Mouse (Mus musculus) MEL (cell line): ENCODE results near the gene Bscl2.

ENCODE experiments used
- CTCF ChIP-seq, 3 experiments: IDR thresholded peaks in 2 of 3; conservative IDR thresholded peaks in 1 of 3; 2 replicates each; pipeline ENCODE4 v1.5.1; 2011 to 2012; ENCODE audit warnings: low read length in 3 of 3, low read depth in 2 of 3, mild to moderate bottlenecking in 2 of 3, improper control_type of control experiment in 1 of 3, inconsistent platforms in 1 of 3, mixed read lengths in 1 of 3, moderate library complexity in 1 of 3; ENCODE audit not compliant: control insufficient read depth in 1 of 3, insufficient read depth in 1 of 3, poor library complexity in 1 of 3, severe bottlenecking in 1 of 3
- ELF1 ChIP-seq: IDR thresholded peaks from 2 replicates; pipeline ENCODE4 v1.6.1; 2014; ENCODE audit warnings: low read depth, mild to moderate bottlenecking, inconsistent platforms, low read length, improper control_type of control experiment, moderate library complexity
- ETS1 ChIP-seq: IDR thresholded peaks from 2 replicates; pipeline ENCODE4 v1.6.1; 2012; ENCODE audit warnings: low read depth, mild to moderate bottlenecking, inconsistent platforms, low read length, improper control_type of control experiment, moderate library complexity
- MAFK ChIP-seq: IDR thresholded peaks from 2 replicates; pipeline ENCODE4 v1.6.1; 2011; ENCODE audit warnings: low read depth, mild to moderate bottlenecking, low read length, improper control_type of control experiment, borderline replicate concordance
- MEF2A ChIP-seq: IDR thresholded peaks from 2 replicates; pipeline ENCODE4 v1.6.1; 2014; ENCODE audit warnings: low read depth, mild to moderate bottlenecking, inconsistent platforms, low read length, improper control_type of control experiment; ENCODE audit not compliant: poor library complexity, insufficient replicate concordance, severe bottlenecking; ENCODE audit errors: extremely low read depth
- RCOR1 ChIP-seq: IDR thresholded peaks from 2 replicates; pipeline ENCODE4 v1.6.1; 2012; ENCODE audit warnings: low read depth, mild to moderate bottlenecking, inconsistent platforms, low read length, improper control_type of control experiment
- ZNF384 ChIP-seq: IDR thresholded peaks from 2 replicates; pipeline ENCODE4 v1.6.1; 2012; ENCODE audit warnings: low read depth, mild to moderate bottlenecking, inconsistent platforms, low read length, improper control_type of control experiment

DNA sequence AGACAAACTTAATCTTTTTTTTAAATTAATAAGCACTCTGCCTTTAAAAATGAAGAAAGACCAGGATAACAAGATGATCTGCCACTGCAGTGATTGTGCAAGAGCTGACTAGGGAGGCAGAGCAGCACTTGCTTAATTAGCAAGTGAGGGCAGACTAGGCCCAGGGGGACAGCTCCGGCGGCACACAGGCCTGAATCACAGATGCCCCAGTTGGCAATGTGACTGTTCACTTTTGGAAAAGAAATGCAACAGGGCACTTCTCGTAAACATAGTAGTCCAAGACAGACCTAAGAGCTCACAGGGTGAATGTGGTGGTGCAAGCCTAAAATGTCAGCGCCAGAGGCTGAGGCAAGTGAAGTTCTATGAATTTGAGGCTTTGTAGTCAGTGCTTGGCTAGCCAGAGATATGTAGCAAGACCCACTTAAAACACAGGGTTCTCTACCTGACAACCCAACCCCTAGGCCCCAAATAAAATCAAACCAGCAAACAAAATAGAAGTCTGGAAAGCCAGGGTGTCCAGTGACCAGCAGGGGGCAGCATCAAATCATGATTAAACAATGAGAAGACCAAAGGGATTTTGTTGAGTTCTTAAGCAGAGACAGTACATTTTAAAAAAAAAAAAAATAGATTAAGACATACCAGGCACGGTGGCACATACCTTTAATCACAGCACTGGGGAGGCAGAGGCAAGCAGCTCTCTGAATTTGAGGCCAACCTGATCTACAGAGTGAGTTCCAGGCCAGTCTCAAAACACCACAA, 7.3 kb downstream of the Bscl2 start:
- TF ChIP-seq CTCF (IDR thresholded peaks at IDR 0.05 in 2 of 3, conservative IDR thresholded peaks at IDR 0.05 in 1 of 3; ENCODE audit: control insufficient read depth in 1 of 3, insufficient read depth in 1 of 3, low read depth in 2 of 3, low read length in 3 of 3, poor library complexity in 1 of 3, severe bottlenecking in 1 of 3): peak; percentile 62 to 84 (median 74)
- TF ChIP-seq ELF1: no peak
- TF ChIP-seq MAFK: no peak
- TF ChIP-seq MEF2A: no peak
- TF ChIP-seq ETS1: no peak
- no peak for TF ChIP-seq RCOR1
- TF ChIP-seq ZNF384: peak; percentile 82
